Mouse (Mus musculus) limb, embryonic 14.5 days (tissue): ENCODE data around the gene Magi2. TPM values are rescaled to one million over a fixed set of nuclear protein-coding genes. Genes with fewer than 3 reads are reported as not detected.

ENCODE experiments used
- ATAC-seq: fragments of 200-750 bp; cut with Nextera tagmentation; 2 replicates; pipeline ENCODE4 v1.8.0; 2017; ENCODE audit warnings: low read depth, moderate number of reproducible peaks, moderate TSS enrichment; ENCODE audit not compliant: low FRiP score
- DNase-seq: peaks from one replicate; pipeline ENCODE4 v3.0.0-alpha.2; 2015; ENCODE audit warnings: low spot score
- H3K27ac ChIP-seq: fragments of 300-500 bp; sonication (generic); replicated peaks from 2 replicates; pipeline ENCODE4 v1.5.1; 2014; ENCODE audit warnings: low read depth, mild to moderate bottlenecking, low read length, moderate library complexity, mixed read lengths
- H3K27me3 ChIP-seq: fragments of 300-500 bp; sonication (generic); 2 replicates; pipeline ENCODE4 v1.6.1; 2014; ENCODE audit warnings: low read length, mixed read lengths; ENCODE audit not compliant: control insufficient read depth, insufficient read depth
- H3K36me3 ChIP-seq: fragments of 300-500 bp; sonication (generic); 2 replicates; pipeline ENCODE4 v1.6.1; 2014; ENCODE audit warnings: mild to moderate bottlenecking, low read length, moderate library complexity, mixed read lengths; ENCODE audit not compliant: control insufficient read depth, insufficient read depth
- H3K4me1 ChIP-seq: fragments of 300-500 bp; sonication (generic); 2 replicates; pipeline ENCODE4 v1.6.1; 2014; ENCODE audit warnings: antibody characterized with exemption, low read length, mixed read lengths; ENCODE audit not compliant: control insufficient read depth, insufficient read depth
- H3K4me2 ChIP-seq: fragments of 300-500 bp; sonication (generic); replicated peaks from 2 replicates; pipeline ENCODE4 v1.6.1; 2014; ENCODE audit warnings: low read depth, mild to moderate bottlenecking, low read length, moderate library complexity; ENCODE audit not compliant: severe bottlenecking
- H3K4me3 ChIP-seq: fragments of 300-500 bp; sonication (generic); replicated peaks from 2 replicates; pipeline ENCODE4 v1.5.1; 2014; ENCODE audit warnings: low read length
- H3K9ac ChIP-seq: fragments of 300-500 bp; sonication (generic); 2 replicates; pipeline ENCODE4 v1.6.1; 2014; ENCODE audit warnings: mild to moderate bottlenecking, low read depth, low read length, moderate library complexity; ENCODE audit not compliant: severe bottlenecking
- H3K9me3 ChIP-seq: fragments of 300-500 bp; sonication (generic); 2 replicates; pipeline ENCODE4 v1.6.1; 2016; ENCODE audit warnings: low read length; ENCODE audit not compliant: control insufficient read depth
- POLR2A ChIP-seq: fragments of 200-500 bp; IDR thresholded peaks from 2 replicates; pipeline ENCODE4 v1.8.0; 2012; ENCODE audit warnings: inconsistent platforms, mild to moderate bottlenecking, moderate library complexity, borderline replicate concordance; ENCODE audit not compliant: insufficient read depth, insufficient read length; ENCODE audit errors: extremely low read depth
- WGBS: fragments of 180-500 bp; shearing (Covaris S2); extraction: QIAGEN DNeasy Blood & Tissue Kit; methylation state at CpG from one replicate; pipeline ENCODE4 v1.1.7; 2014; 5-methylcytosine and 5-hydroxymethylcytosine counted together
- polyA plus RNA-seq, 2 experiments: library from polyadenylated mRNA; depleted of rRNA in 1 of 2; stranded (reverse) in 1 of 2; unstranded in 1 of 2; fragments of >200 nt; fragmentation: Nextera tagmentation in 1 of 2; extraction: Ambion mirVana in 1 of 2; gene quantifications; 2 replicates each; pipeline versions ENCODE4 v1.2.1 to v1.2.3; 2012 to 2014

The Magi2 gene
- polyA plus RNA-seq, 2 experiments: 4.0 to 4.5 TPM

- Histone ChIP-seq H3K4me1 (no peaks in the 10 kb centered on the region), H3K4me2 (no peak overlapping the region), H3K27me3 (no peaks in the 10 kb centered on the region), H3K9me3 (no peaks in the 10 kb centered on the region), H3K36me3 (no peaks in the 10 kb centered on the region), H3K27ac (no peak overlapping the region), H3K4me3 (no peak overlapping the region), H3K9ac (no peak overlapping the region)
- 66% methylated on average over 6 of the region's 6 CpGs for WGBS
- DNase-seq (no peak), ATAC-seq (no peak)
- TF ChIP-seq POLR2A: no peak
These were observed 519.1 kb downstream of the Magi2 start for GRCm38 (mm10) chr5:19745916-19746315.

- Histone ChIP-seq H3K27me3 (no peaks in the 10 kb centered on the region), H3K4me1 (no peaks in the 10 kb centered on the region), H3K4me2 (no peak overlapping the region), H3K27ac (no peak overlapping the region), H3K9ac (no peak overlapping the region), H3K9me3 (no peaks in the 10 kb centered on the region), H3K36me3 (no peaks in the 10 kb centered on the region), H3K4me3 (no peak overlapping the region)
- WGBS: 67% methylated on average over 12 of the region's 12 CpGs
- DNase-seq (no peak), ATAC-seq (no peak)
- TF ChIP-seq POLR2A: no peak
These were observed 520.2 kb downstream of the Magi2 start for GRCm38 (mm10) chr5:19746865-19747514.

GRCm38 (mm10) chr5:19747631-19748030, 520.8 kb downstream of the Magi2 start:
- no peak for TF ChIP-seq POLR2A
- Histone ChIP-seq H3K4me3 (no peak overlapping the region), H3K36me3 (no peaks in the 10 kb centered on the region), H3K4me2 (no peak overlapping the region), H3K27me3 (no peaks in the 10 kb centered on the region), H3K27ac (no peak overlapping the region), H3K9ac (no peak overlapping the region), H3K4me1 (no peaks in the 10 kb centered on the region), H3K9me3 (no peaks in the 10 kb centered on the region)
- WGBS: 76% methylated on average over 3 of the region's 3 CpGs
- ATAC-seq (no peak), DNase-seq (no peak)

GRCm38 (mm10) chr5:19779224-19779623, 552.4 kb downstream of the Magi2 start:
- no peak overlapping the region for H3K4me3 ChIP-seq
- ATAC-seq (no peak), DNase-seq (no peak)
- H3K4me1 ChIP-seq: no peaks in the 10 kb centered on the region
- H3K9ac ChIP-seq: no peak overlapping the region
- no peaks in the 10 kb centered on the region for H3K9me3 ChIP-seq
- H3K36me3 ChIP-seq: no peaks in the 10 kb centered on the region
- no peak overlapping the region for H3K4me2 ChIP-seq
- WGBS: 90% methylated on average over 1 of the region's 1 CpGs
- no peak for TF ChIP-seq POLR2A
- H3K27me3 ChIP-seq: no peaks in the 10 kb centered on the region
- H3K27ac ChIP-seq: no peak overlapping the region

GRCm38 (mm10) chr5:19780076-19780475, 553.2 kb downstream of the Magi2 start:
- no peak overlapping the region for H3K27ac ChIP-seq
- no peak for TF ChIP-seq POLR2A
- no peaks in the 10 kb centered on the region for H3K9me3 ChIP-seq
- 77% methylated on average over 2 of the region's 2 CpGs for WGBS
- no peak overlapping the region for H3K9ac ChIP-seq
- no peaks in the 10 kb centered on the region for H3K36me3 ChIP-seq
- H3K4me3 ChIP-seq: no peak overlapping the region
- no peaks in the 10 kb centered on the region for H3K4me1 ChIP-seq
- H3K27me3 ChIP-seq: no peaks in the 10 kb centered on the region
- ATAC-seq (no peak), DNase-seq (no peak)
- H3K4me2 ChIP-seq: no peak overlapping the region
